Mouse (Mus musculus) subcutaneous adipose tissue, adult 2 months (tissue): ENCODE data around the gene Tgm2. TPM values are rescaled to one million over a fixed set of nuclear protein-coding genes. Genes with fewer than 3 reads are reported as not detected.

Experiments used
- polyA plus RNA-seq: library from polyadenylated mRNA; depleted of rRNA; stranded (reverse); fragments of >200 nt; gene quantifications from 2 replicates; pipeline ENCODE4 v1.2.3, GENCODE M21; 2012; ENCODE audit warnings: low replicate concordance; rRNA removed

Tgm2 gene
- polyA plus RNA-seq, result 235 and 428 TPM in 2 replicates

GRCm38 (mm10) chr2:158146223-158146622 lies at the start of gene Tgm2:
Gene Tgm2 (minus strand): TSS chr2:158146436.

Other genes with a start within 250 kb of the Tgm2 start
- not detected in 2 replicates for gene Vstm2l, start 231.8 kb downstream of the Tgm2 start, polyA plus RNA-seq
- 16.7 and 23.6 TPM in 2 replicates for gene Tti1, start 118.0 kb downstream of the Tgm2 start, polyA plus RNA-seq
- gene Rprd1b, start 117.9 kb downstream of the Tgm2 start, polyA plus RNA-seq, result 15.2 and 21.6 TPM in 2 replicates
- gene D630003M21Rik, start 82.8 kb upstream of the Tgm2 start, polyA plus RNA-seq, result 1.3 and 9.0 TPM in 2 replicates
- gene Bpi, start 111.7 kb upstream of the Tgm2 start, polyA plus RNA-seq, result 0.13 TPM in 1 of 2 replicates, not detected in the other
- gene Lbp, start 160.1 kb upstream of the Tgm2 start, polyA plus RNA-seq, result 336 and 540 TPM in 2 replicates
- 17.4 and 62.3 TPM in 2 replicates for gene Snhg11, start 229.2 kb upstream of the Tgm2 start, polyA plus RNA-seq